Mouse (Mus musculus) neural tube, embryonic 13.5 days (tissue): ENCODE measurements around the gene Gpr82. TPM values are rescaled to one million over a fixed set of nuclear protein-coding genes. Genes with fewer than 3 reads are reported as not detected.

Experiments used
- ATAC-seq: fragments of 200-750 bp; cut with Nextera tagmentation; 2 replicates; pipeline ENCODE4 v1.8.0; 2017; ENCODE audit warnings: low read depth, mild to moderate bottlenecking, moderate TSS enrichment, moderate library complexity
- H3K27ac ChIP-seq: fragments of 300-500 bp; sonication (generic); replicated peaks from 2 replicates; pipeline ENCODE4 v1.5.1; 2015; ENCODE audit warnings: moderate library complexity, mild to moderate bottlenecking, inconsistent platforms
- H3K27me3 ChIP-seq: fragments of 300-500 bp; sonication (generic); 2 replicates; pipeline ENCODE4 v1.6.1; 2015; ENCODE audit warnings: mild to moderate bottlenecking, inconsistent platforms
- H3K36me3 ChIP-seq: fragments of 300-500 bp; sonication (generic); 2 replicates; pipeline ENCODE4 v1.6.1; 2015; ENCODE audit warnings: mild to moderate bottlenecking, inconsistent platforms
- H3K4me1 ChIP-seq: fragments of 300-500 bp; sonication (generic); replicated peaks from 2 replicates; pipeline ENCODE4 v1.6.1; 2015; ENCODE audit warnings: inconsistent platforms
- H3K4me2 ChIP-seq: fragments of 300-500 bp; sonication (generic); 2 replicates; pipeline ENCODE4 v1.6.1; 2015; ENCODE audit warnings: inconsistent platforms, mild to moderate bottlenecking, moderate library complexity
- H3K4me3 ChIP-seq: fragments of 300-500 bp; sonication (generic); 2 replicates; pipeline ENCODE4 v1.5.1; 2015; ENCODE audit warnings: mild to moderate bottlenecking, inconsistent platforms
- H3K9ac ChIP-seq: fragments of 300-500 bp; sonication (generic); 2 replicates; pipeline ENCODE4 v1.6.1; 2015; ENCODE audit warnings: moderate library complexity, mild to moderate bottlenecking, inconsistent platforms
- H3K9me3 ChIP-seq: fragments of 300-500 bp; sonication (generic); 2 replicates; pipeline ENCODE4 v1.6.1; 2016; ENCODE audit warnings: inconsistent platforms
- WGBS: fragments of 180-500 bp; shearing (Covaris S2); methylation state at CpG from one replicate; pipeline ENCODE4 v1.1.7; 2015; 5-methylcytosine and 5-hydroxymethylcytosine counted together
- polyA plus RNA-seq: library from polyadenylated mRNA; unstranded; fragments of >200 nt; fragmentation: Nextera tagmentation; extraction: Ambion mirVana; gene quantifications from 2 replicates; pipeline ENCODE4 v1.2.1, GENCODE M21; 2015

Gpr82 gene
- polyA plus RNA-seq: 0.35 and 0.39 TPM in 2 replicates

- no peak within 1 kb of the TSS for H3K4me3 ChIP-seq
- no peak for ATAC-seq
- H3K9ac ChIP-seq: no peak within 1 kb of the TSS
- H3K27ac ChIP-seq: no peak within 1 kb of the TSS
- no peaks in the 10 kb centered on the region for H3K27me3 ChIP-seq
- H3K36me3 ChIP-seq: no peaks in the 10 kb centered on the region
- H3K9me3 ChIP-seq: no peaks in the 10 kb centered on the region
- no peak within 1 kb of the TSS for H3K4me2 ChIP-seq
- H3K4me1 ChIP-seq: no peaks in the 10 kb centered on the region
- WGBS: 92% methylated on average over 5 of the region's 5 CpGs
Observed at GRCm38 (mm10) chrX:13661063-13661462, at the start of gene Gpr82. Gene Gpr82, plus strand, starts transcription at chrX:13661363.

DNA sequence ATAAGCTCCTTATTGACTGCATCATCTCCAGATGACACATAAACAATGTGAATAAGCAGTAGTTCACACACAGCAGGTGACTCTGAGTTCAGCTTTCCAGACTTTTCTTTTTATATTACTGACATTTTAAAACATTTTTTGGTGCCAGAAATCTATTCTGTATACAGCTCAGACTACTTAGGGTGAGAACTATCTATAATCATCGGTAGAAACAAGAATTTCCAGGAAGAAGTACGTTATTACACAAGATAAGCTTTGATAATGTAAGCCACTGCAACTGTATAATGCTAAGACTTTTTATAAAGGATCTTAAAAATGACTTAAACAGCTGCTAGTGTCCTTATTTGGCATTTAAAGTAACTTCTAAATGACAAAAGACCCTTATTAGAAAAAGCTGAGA lies 49.0 kb upstream of the Gpr82 start:
- Histone ChIP-seq H3K4me3 (no peak overlapping the region), H3K27me3 (no peaks in the 10 kb centered on the region), H3K9me3 (no peaks in the 10 kb centered on the region), H3K36me3 (0 out of 2 replicates have a peak, but pooled peaks cover 4% of the 10 kb centered on the region), H3K4me1 (no peaks in the 10 kb centered on the region), H3K27ac (no peak overlapping the region), H3K4me2 (no peak overlapping the region), H3K9ac (no peak overlapping the region)
- no peak for ATAC-seq
- 83% methylated on average over 2 of the region's 2 CpGs for WGBS

DNA sequence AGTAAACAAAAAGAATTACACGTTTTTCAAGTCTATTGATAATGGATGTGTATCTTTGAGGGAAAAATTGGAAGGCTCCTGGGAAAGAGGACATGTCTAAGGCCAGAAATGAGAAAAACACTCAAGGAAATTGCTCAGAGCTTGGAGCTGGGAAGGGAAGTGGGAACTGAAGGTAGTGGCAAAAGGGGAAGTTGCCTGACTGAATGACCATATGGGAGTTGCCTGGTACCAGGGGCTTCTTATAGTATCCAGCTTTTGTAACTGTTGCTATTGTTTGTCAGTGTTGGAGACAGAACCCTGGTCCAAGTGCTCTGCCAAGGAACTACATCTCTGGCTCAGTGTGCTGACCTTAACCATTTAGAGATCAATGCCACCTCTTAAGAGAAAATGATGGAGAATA lies 44.4 kb upstream of the Gpr82 start:
- H3K36me3 ChIP-seq: 0 out of 2 replicates have a peak, but pooled peaks cover 4% of the 10 kb centered on the region
- no peak overlapping the region for H3K27ac ChIP-seq
- H3K9me3 ChIP-seq: no peaks in the 10 kb centered on the region
- H3K9ac ChIP-seq: no peak overlapping the region
- H3K4me3 ChIP-seq: no peak overlapping the region
- H3K4me2 ChIP-seq: no peak overlapping the region
- ATAC-seq: no peak
- 79% methylated on average over 1 of the region's 1 CpGs for WGBS
- no peaks in the 10 kb centered on the region for H3K27me3 ChIP-seq
- H3K4me1 ChIP-seq: no peaks in the 10 kb centered on the region

GRCm38 (mm10) chrX:13617294-13617693 lies 43.9 kb upstream of the Gpr82 start:
- Histone ChIP-seq H3K4me2 (no peak overlapping the region), H3K27me3 (no peaks in the 10 kb centered on the region), H3K36me3 (0 out of 2 replicates have a peak, but pooled peaks cover 4% of the 10 kb centered on the region), H3K9ac (no peak overlapping the region), H3K9me3 (no peaks in the 10 kb centered on the region), H3K27ac (no peak overlapping the region), H3K4me3 (no peak overlapping the region), H3K4me1 (no peaks in the 10 kb centered on the region)
- ATAC-seq: no peak
- WGBS: 96% methylated on average over 1 of the region's 1 CpGs

DNA sequence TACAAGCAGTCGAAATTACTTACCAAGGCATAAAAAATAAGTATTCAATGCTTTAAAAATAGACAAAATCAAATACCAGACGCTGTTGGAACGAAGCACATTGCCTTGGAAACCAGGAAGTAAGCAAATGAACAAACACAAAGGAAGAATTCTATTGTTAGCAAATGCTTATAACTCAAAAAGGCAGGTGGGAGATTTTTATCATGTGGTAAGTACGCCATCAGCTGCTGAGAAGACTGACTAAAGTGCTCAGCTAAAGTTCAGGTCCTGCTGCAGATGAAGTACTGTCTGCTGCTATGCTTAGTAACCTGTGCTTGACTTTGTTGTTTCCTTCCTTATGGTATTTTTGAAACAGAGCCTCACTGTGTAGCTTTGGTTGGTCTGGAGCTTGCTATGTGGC lies 42.7 kb upstream of the Gpr82 start:
- no peak for ATAC-seq
- no peak overlapping the region for H3K9ac ChIP-seq
- no peak overlapping the region for H3K27ac ChIP-seq
- no peaks in the 10 kb centered on the region for H3K9me3 ChIP-seq
- 0 out of 2 replicates have a peak, but pooled peaks cover 2% of the 10 kb centered on the region for H3K36me3 ChIP-seq
- H3K4me3 ChIP-seq: no peak overlapping the region
- H3K4me1 ChIP-seq: no peaks in the 10 kb centered on the region
- no peaks in the 10 kb centered on the region for H3K27me3 ChIP-seq
- WGBS: 79% methylated on average over 4 of the region's 4 CpGs
- H3K4me2 ChIP-seq: no peak overlapping the region

- no peaks in the 10 kb centered on the region for H3K4me1 ChIP-seq
- ATAC-seq: no peak
- H3K9me3 ChIP-seq: no peaks in the 10 kb centered on the region
- WGBS: 83% methylated on average over 4 of the region's 4 CpGs
- no peak overlapping the region for H3K4me3 ChIP-seq
- H3K9ac ChIP-seq: no peak overlapping the region
- no peaks in the 10 kb centered on the region for H3K27me3 ChIP-seq
- no peak overlapping the region for H3K27ac ChIP-seq
- no peak overlapping the region for H3K4me2 ChIP-seq
- H3K36me3 ChIP-seq: no peaks in the 10 kb centered on the region
Observed at GRCm38 (mm10) chrX:13621473-13621872, 39.7 kb upstream of the Gpr82 start.

DNA sequence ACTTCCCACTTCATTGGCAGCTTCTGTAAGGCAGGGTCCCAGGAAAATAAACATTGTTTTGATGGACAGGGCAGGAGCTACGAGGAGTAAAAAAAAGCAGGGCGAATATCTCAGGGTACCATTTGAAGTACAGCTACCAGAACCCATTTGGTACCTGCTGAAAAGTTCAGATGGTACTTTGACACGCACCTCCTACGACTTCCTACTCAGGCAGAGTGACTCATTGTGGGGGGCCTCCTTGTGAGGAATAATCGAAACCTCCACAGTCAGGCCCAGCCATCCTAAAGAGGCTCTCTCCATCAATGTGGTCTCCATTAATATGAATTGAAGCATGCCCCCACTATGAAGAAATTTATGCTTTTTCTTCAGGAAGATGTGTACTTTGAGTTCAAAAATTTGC lies 38.5 kb upstream of the Gpr82 start:
- no peak for ATAC-seq
- H3K27ac ChIP-seq: no peak overlapping the region
- H3K9ac ChIP-seq: no peak overlapping the region
- no peaks in the 10 kb centered on the region for H3K4me1 ChIP-seq
- H3K4me2 ChIP-seq: no peak overlapping the region
- no peaks in the 10 kb centered on the region for H3K9me3 ChIP-seq
- WGBS: 89% methylated on average over 5 of the region's 5 CpGs
- no peaks in the 10 kb centered on the region for H3K27me3 ChIP-seq
- H3K4me3 ChIP-seq: no peak overlapping the region
- H3K36me3 ChIP-seq: no peaks in the 10 kb centered on the region

DNA sequence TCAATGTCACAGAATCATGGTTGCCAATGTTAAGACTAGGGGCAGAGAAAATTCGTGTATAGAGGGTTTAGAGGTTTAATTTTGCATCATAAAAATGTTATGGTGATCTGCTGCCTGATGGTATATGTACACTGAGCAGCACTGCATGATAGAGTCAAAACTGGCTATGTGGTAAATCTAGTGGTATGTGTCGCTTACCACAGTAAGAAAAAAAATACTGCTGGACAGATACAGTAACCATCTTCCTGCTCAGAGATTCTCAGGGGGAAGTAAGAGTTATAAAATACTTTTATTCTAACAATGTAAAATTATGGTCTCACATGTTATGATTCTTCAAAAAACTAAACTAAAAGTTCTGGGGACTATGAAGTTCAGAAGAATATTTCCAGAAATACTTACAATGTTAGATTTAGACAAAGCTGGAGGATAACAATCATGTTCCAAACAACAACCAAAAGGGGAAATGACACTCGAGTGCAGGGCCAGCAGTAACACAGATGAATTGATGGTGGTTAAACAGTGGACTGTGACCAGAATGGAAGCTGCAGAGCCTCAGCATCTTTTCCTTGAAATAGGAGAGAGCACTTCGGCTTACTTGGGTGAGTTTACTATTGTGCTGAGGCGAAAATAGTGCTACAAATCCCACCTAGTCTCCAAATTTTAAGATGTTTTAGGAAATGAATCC lies 29.4 kb upstream of the Gpr82 start, which contains the start of gene Gpr34:
TSS of gene Gpr34 (plus strand) at position 491 of the 685 bp plus-strand sequence.
- no peak for ATAC-seq
- Histone ChIP-seq H3K9ac (no peak within 1 kb of the TSS), H3K4me3 (no peak within 1 kb of the TSS), H3K4me2 (no peak within 1 kb of the TSS), H3K36me3 (no peaks in the 10 kb centered on the region), H3K27ac (no peak within 1 kb of the TSS), H3K27me3 (no peaks in the 10 kb centered on the region), H3K4me1 (no peaks in the 10 kb centered on the region), H3K9me3 (no peaks in the 10 kb centered on the region)
- WGBS: 83% methylated on average over 5 of the region's 5 CpGs

DNA sequence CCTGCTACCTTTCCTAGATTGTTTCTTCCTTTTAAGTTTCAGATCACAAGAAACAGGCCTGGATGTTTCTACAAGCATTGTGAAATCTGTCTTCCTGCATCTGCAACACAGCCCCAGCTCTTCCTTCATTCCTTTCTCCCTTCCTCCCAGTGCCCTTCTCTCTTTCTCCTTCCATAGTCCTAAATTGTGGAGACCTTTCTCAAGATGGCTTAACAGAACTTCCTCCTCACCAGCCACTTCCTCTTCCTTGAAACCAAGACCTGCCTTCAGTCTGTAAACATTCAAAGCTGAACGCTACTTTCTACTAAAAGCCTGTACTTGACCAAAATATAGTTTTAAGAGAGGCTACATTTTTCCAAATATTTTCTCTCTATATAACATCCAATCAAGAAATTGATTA lies 24.8 kb upstream of the Gpr82 start:
- Histone ChIP-seq H3K27ac (no peak overlapping the region), H3K4me3 (no peak overlapping the region), H3K36me3 (no peaks in the 10 kb centered on the region), H3K9me3 (no peaks in the 10 kb centered on the region), H3K27me3 (no peaks in the 10 kb centered on the region), H3K9ac (no peak overlapping the region), H3K4me2 (no peak overlapping the region), H3K4me1 (no peaks in the 10 kb centered on the region)
- ATAC-seq: no peak
- WGBS: 93% methylated on average over 1 of the region's 1 CpGs

- no peak overlapping the region for H3K4me2 ChIP-seq
- H3K27ac ChIP-seq: no peak overlapping the region
- no peaks in the 10 kb centered on the region for H3K4me1 ChIP-seq
- H3K9me3 ChIP-seq: no peaks in the 10 kb centered on the region
- no peak for ATAC-seq
- H3K4me3 ChIP-seq: no peak overlapping the region
- no peaks in the 10 kb centered on the region for H3K36me3 ChIP-seq
- no peak overlapping the region for H3K9ac ChIP-seq
- H3K27me3 ChIP-seq: no peaks in the 10 kb centered on the region
- WGBS: 74% methylated on average over 2 of the region's 2 CpGs
Observed at GRCm38 (mm10) chrX:13638894-13639293, 22.3 kb upstream of the Gpr82 start.

DNA sequence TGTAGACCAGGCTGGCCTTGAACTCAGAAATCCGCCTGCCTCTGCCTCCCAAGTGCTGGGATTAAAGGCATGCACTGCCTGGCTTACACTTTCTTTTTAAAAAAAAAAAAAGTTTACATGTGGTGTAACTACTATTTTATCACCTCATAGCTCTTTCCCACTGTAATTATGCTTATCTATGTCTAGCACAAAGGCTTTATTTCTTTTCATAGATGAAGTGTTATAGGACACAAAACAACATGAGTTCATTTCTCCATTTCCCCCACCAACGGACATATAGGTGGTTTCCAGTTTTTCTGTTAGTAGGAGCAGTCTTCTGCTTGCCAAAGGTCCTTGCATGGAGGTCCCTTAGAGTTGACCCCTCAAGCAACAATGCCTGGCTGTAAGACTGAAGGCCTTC lies 9.3 kb upstream of the Gpr82 start:
- no peak overlapping the region for H3K27ac ChIP-seq
- no peaks in the 10 kb centered on the region for H3K4me1 ChIP-seq
- WGBS: 76% methylated on average over 2 of the region's 2 CpGs
- H3K4me2 ChIP-seq: no peak overlapping the region
- ATAC-seq: no peak
- H3K9me3 ChIP-seq: no peaks in the 10 kb centered on the region
- H3K36me3 ChIP-seq: no peaks in the 10 kb centered on the region
- H3K9ac ChIP-seq: no peak overlapping the region
- H3K27me3 ChIP-seq: no peaks in the 10 kb centered on the region
- H3K4me3 ChIP-seq: no peak overlapping the region

DNA sequence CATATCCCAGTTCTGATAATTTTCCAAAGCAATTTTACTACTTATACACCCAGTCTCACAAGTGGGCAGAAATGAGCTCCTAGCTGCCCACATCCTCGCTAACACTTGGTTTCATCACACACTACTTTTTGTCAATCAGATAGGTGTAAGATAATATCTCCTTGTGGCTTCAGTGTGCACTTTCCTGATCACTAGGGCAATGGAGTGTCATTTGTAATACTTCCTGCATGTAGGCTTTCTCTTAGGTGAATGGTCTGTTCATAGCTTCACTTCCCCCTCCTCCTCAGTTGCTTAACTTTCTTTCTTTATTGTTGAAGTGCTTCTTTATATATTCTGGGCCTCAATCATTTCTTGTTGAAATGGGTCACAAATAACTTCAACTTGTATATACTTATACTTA lies 8.9 kb upstream of the Gpr82 start:
- WGBS: 88% methylated on average over 1 of the region's 1 CpGs
- H3K4me2 ChIP-seq: no peak overlapping the region
- no peaks in the 10 kb centered on the region for H3K4me1 ChIP-seq
- H3K9ac ChIP-seq: no peak overlapping the region
- no peaks in the 10 kb centered on the region for H3K36me3 ChIP-seq
- no peak overlapping the region for H3K27ac ChIP-seq
- no peaks in the 10 kb centered on the region for H3K9me3 ChIP-seq
- H3K4me3 ChIP-seq: no peak overlapping the region
- no peak for ATAC-seq
- no peaks in the 10 kb centered on the region for H3K27me3 ChIP-seq

DNA sequence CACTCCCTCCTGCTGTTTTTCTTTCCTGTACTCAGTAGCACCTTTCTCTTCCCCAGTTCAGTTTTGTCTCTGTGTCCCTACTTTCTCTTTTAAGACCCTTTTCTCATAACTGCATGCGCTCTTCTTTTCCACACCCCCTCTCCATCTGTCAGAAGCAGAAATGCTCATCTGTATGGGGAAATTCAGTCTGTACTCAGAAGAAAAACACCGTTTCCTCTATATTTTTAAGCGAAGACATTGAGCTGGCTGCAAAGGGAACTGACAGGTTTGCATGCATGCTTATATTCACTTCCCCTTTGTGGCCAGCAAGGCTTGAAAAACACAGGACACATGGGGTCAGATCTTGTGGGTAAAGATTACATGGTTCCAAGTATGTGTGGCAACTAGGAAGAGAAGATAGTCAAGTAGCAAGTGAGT lies 6.2 kb upstream of the Gpr82 start:
- Histone ChIP-seq H3K27ac (no peak overlapping the region), H3K4me1 (no peaks in the 10 kb centered on the region), H3K4me3 (no peak overlapping the region), H3K27me3 (no peaks in the 10 kb centered on the region), H3K9me3 (no peaks in the 10 kb centered on the region), H3K36me3 (no peaks in the 10 kb centered on the region), H3K9ac (no peak overlapping the region), H3K4me2 (no peak overlapping the region)
- no peak for ATAC-seq
- WGBS: 89% methylated on average over 3 of the region's 3 CpGs
